Mouse (Mus musculus): ENCODE data around the gene Tbx4. TPM values are rescaled to one million over a fixed set of nuclear protein-coding genes. Genes with fewer than 3 reads are reported as not detected.

Tbx4 gene
- 1.0 and 1.4 TPM in 2 replicates for polyA plus RNA-seq (2016; fragmentation: Nextera tagmentation; extraction: Ambion mirVana)

GRCm38 (mm10) chr11:85885665-85886428 is at the start of gene Tbx4:
TSS of gene Tbx4 (plus strand) at chr11:85886422.
- Histone ChIP-seq H3K27ac (replicated peaks) (peak within 1 kb of the TSS; percentile 45), H3K4me1 (peaks cover 39% of the 10 kb centered on the region), H3K9me3 (no peaks in the 10 kb centered on the region), H3K4me3 (peak within 1 kb of the TSS; percentile 46), H3K27me3 (replicated peaks; ENCODE audit: low read depth, poor library complexity, severe bottlenecking) (peaks cover 99% of the 10 kb centered on the region), H3K36me3 (replicated peaks) (no peaks in the 10 kb centered on the region)
- DNase-seq (ENCODE audit: low spot score): peak; percentile 61
- 7% methylated on average over 28 of the region's 28 CpGs for WGBS

DNA sequence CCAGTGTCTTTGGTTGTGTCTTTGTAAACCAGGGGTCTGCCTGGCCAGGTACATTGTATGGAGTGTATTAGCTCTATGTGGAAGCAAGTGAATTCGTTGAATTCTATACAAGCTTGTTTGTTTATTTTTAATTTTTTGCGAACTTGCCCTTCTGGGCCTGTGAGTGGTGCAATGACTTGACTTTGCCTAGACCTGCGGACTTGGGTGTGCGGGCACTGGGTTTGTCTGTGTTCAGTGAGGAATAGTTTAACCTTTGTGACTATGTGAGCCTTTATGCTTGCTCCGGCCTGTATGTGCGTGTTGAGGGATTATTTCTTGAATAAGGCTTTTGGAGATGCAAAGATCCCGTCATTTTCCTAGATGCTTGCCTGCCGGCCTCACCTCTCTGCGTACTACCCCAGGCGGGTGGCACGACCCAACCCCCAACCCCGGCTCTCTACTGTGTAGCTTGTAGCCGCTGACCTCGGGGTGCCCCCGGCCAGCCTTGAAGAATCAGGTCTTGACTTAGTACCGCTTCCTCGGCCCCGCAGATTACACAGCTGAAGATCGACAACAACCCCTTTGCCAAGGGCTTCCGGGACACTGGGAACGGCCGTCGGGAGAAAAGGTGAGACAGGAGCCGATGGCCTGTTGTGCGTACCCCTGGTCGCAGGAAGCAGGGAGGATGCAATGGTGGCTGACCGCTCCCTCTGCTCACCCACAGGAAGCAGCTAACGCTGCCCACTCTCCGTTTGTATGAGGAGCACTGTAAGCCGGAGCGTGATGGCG is 49.5 kb upstream of the Tbx4 start:
- Histone ChIP-seq H3K36me3 (replicated peaks) (peaks cover 73% of the 10 kb centered on the region), H3K27me3 (replicated peaks; ENCODE audit: low read depth, poor library complexity, severe bottlenecking) (peaks cover 98% of the 10 kb centered on the region), H3K27ac (replicated peaks) (peak overlapping the region; percentile 93), H3K4me1 (peaks cover 69% of the 10 kb centered on the region), H3K9me3 (no peaks in the 10 kb centered on the region), H3K4me3 (peak overlapping the region; percentile 70)
- WGBS: 2% methylated on average over 32 of the region's 32 CpGs
- DNase-seq (ENCODE audit: low spot score): peak; percentile 66

DNA sequence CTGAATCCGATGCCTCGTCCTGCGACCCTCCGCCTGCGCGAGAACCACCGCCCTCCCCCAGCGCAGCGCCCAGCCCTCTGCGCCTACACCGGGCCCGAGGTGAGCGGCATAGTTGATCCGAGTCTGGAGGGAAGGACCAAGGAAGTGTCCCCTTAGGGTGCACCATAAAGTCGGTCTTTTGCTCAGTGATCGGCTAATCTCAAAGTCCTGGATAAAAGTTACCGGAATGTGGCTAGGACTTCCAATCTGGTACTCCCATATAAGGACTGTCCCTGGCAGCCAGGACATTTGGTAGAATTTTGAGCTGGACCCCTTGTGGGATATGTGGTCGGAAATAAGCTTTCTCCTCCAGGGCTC is 49.0 kb upstream of the Tbx4 start:
- H3K4me1 ChIP-seq: peaks cover 69% of the 10 kb centered on the region
- no peaks in the 10 kb centered on the region for H3K9me3 ChIP-seq
- DNase-seq (ENCODE audit: low spot score): no peak
- H3K4me3 ChIP-seq: peak overlapping the region; percentile 70
- H3K36me3 ChIP-seq (replicated peaks): peaks cover 73% of the 10 kb centered on the region
- WGBS: under 1% methylated on average over 18 of the region's 18 CpGs
- H3K27ac ChIP-seq (replicated peaks): peak overlapping the region; percentile 93
- H3K27me3 ChIP-seq (replicated peaks; ENCODE audit: low read depth, poor library complexity, severe bottlenecking): peaks cover 98% of the 10 kb centered on the region

DNA sequence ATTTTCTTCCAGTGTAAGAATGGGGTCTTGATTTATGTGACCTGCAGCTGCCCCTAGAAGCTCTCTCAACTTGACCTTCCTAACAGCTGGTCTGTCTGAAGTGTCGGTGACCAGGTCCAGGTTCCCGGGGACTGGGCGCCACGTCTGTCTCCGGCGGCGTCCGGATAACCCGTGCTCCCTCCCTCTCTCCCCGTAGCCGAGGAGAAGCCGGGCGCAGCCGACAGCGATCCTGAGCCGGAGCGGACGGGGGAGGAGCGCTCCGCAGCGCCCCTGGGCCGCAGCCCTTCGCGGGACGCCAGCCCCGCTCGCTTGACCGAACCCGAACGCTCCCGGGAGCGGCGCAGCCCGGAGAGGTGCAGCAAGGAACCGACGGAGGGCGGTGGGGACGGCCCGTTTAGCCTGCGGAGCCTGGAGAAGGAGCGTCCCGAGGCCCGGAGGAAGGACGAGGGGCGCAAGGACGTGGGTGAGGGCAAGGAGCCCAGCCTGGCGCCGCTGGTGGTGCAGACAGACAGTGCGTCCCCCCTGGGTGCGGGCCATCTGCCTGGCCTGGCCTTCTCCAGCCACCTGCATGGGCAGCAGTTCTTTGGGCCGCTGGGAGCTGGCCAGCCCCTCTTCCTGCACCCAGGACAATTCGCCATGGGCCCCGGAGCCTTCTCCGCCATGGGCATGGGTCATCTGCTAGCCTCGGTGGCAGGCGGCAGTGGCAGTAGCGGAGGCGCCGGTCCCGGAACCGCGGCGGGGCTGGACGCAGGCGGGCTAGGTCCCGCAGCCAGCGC is 48.4 kb upstream of the Tbx4 start:
- no peaks in the 10 kb centered on the region for H3K9me3 ChIP-seq
- under 1% methylated on average over 67 of the region's 67 CpGs for WGBS
- H3K27me3 ChIP-seq (replicated peaks; ENCODE audit: low read depth, poor library complexity, severe bottlenecking): peaks cover 98% of the 10 kb centered on the region
- H3K36me3 ChIP-seq (replicated peaks): peaks cover 73% of the 10 kb centered on the region
- H3K4me3 ChIP-seq: peak overlapping the region; percentile 70
- DNase-seq (ENCODE audit: low spot score): peak; percentile 69
- peak overlapping the region; percentile 93 for H3K27ac ChIP-seq (replicated peaks)
- H3K4me1 ChIP-seq: peaks cover 69% of the 10 kb centered on the region

DNA sequence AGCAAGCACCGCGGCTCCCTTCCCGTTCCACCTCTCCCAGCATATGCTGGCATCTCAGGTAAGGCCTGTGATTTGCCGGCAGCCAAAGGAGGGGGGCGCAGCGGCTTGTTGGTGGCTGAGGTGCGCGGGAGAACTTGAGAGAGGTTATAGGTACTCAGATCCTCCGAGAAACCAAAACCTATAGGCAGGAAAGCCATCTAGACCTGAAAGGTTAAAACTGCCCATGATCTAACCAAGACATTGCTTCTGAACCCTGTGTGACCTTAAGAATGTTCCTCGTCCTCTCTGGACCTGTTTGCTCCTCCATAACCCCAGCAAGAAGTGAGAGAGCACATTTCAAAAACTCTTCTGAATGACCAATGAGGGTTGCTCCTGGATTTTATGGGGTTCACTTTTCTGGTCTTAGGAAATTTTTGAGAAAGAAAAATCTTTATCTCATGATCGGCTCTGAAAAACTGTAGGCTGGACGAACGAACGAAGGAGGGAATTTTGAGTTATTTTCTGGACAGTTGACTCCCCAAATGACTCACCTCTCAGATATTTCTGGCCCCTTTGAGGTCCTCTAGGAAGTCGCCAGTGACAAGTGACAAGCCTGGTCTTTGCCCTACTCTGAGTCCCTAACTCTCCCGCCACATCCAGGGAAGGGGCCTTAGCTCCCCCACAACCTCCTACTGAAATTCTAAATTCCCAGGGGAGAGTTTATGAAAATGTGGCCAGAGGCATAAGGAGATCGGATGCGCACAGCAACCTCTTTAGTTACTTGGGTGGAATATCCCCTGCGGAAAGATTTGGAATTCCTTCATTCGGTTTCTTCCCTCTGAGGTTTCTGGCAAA is 47.6 kb upstream of the Tbx4 start:
- DNase-seq (ENCODE audit: low spot score): peak; percentile 42

GRCm38 (mm10) chr11:85839258-85840030 is 46.8 kb upstream of the Tbx4 start:
- peak; percentile 47 for DNase-seq (ENCODE audit: low spot score)
- Histone ChIP-seq H3K27ac (replicated peaks) (peak overlapping the region; percentile 93), H3K4me1 (peaks cover 77% of the 10 kb centered on the region), H3K4me3 (peak overlapping the region; percentile 70), H3K9me3 (no peaks in the 10 kb centered on the region), H3K27me3 (replicated peaks; ENCODE audit: low read depth, poor library complexity, severe bottlenecking) (peaks cover 88% of the 10 kb centered on the region), H3K36me3 (replicated peaks) (peaks cover 69% of the 10 kb centered on the region)
- WGBS: 9% methylated on average over 7 of the region's 7 CpGs

More for the DNA sequence above, 47.6 kb upstream of the Tbx4 start:
- H3K27me3 ChIP-seq (replicated peaks; ENCODE audit: low read depth, poor library complexity, severe bottlenecking): peaks cover 96% of the 10 kb centered on the region
- H3K4me3 ChIP-seq: peak overlapping the region; percentile 70
- 6% methylated on average over 20 of the region's 20 CpGs for WGBS
- peaks cover 78% of the 10 kb centered on the region for H3K4me1 ChIP-seq
- no peaks in the 10 kb centered on the region for H3K9me3 ChIP-seq
- peaks cover 73% of the 10 kb centered on the region for H3K36me3 ChIP-seq (replicated peaks)
- H3K27ac ChIP-seq (replicated peaks): peak overlapping the region; percentile 93

GRCm38 (mm10) chr11:85840031-85840802 is 46.0 kb upstream of the Tbx4 start:
- H3K9me3 ChIP-seq: no peaks in the 10 kb centered on the region
- peak overlapping the region; percentile 70 for H3K4me3 ChIP-seq
- H3K27ac ChIP-seq (replicated peaks): peak overlapping the region; percentile 93
- peak; percentile 49 for DNase-seq (ENCODE audit: low spot score)
- H3K4me1 ChIP-seq: peaks cover 77% of the 10 kb centered on the region
- WGBS: 5% methylated on average over 27 of the region's 27 CpGs
- H3K36me3 ChIP-seq (replicated peaks): peaks cover 62% of the 10 kb centered on the region
- peaks cover 87% of the 10 kb centered on the region for H3K27me3 ChIP-seq (replicated peaks; ENCODE audit: low read depth, poor library complexity, severe bottlenecking)

- WGBS: 4% methylated on average over 21 of the region's 21 CpGs
- peak overlapping the region; percentile 93 for H3K27ac ChIP-seq (replicated peaks)
- peaks cover 56% of the 10 kb centered on the region for H3K36me3 ChIP-seq (replicated peaks)
- DNase-seq (ENCODE audit: low spot score): peak; percentile 61
- peak overlapping the region; percentile 70 for H3K4me3 ChIP-seq
- no peaks in the 10 kb centered on the region for H3K9me3 ChIP-seq
- H3K27me3 ChIP-seq (replicated peaks; ENCODE audit: low read depth, poor library complexity, severe bottlenecking): peaks cover 87% of the 10 kb centered on the region
- H3K4me1 ChIP-seq: peaks cover 76% of the 10 kb centered on the region
Measured at GRCm38 (mm10) chr11:85840803-85841145, 45.4 kb upstream of the Tbx4 start.

DNA sequence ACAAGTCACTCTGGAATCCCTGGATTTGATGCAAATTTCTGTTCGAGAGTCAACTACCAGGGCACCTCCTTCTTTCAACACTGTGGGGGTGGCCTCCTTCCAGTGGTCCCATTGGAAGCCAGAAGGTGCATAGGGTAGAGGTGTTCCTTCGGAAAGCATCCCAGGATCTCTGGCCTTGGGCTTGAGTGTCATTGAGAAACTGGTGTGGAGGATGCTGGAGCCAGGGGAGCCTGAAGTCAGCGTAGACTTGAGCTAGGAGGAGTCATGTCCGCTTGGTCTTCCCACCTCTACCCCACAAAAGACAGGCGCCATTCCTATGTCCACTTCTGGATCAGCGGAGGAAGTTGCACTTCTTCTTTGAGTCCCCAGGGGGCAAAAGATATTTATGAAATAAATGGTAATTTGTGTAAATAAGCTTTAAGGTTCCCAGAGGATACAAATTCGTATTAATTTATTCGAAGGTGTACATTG is 45.0 kb upstream of the Tbx4 start:
- Histone ChIP-seq H3K27ac (replicated peaks) (peak overlapping the region; percentile 93), H3K4me1 (peaks cover 75% of the 10 kb centered on the region), H3K9me3 (no peaks in the 10 kb centered on the region), H3K4me3 (peak overlapping the region; percentile 70), H3K36me3 (replicated peaks) (peaks cover 51% of the 10 kb centered on the region), H3K27me3 (replicated peaks; ENCODE audit: low read depth, poor library complexity, severe bottlenecking) (peaks cover 87% of the 10 kb centered on the region)
- peak; percentile 56 for DNase-seq (ENCODE audit: low spot score)
- WGBS: 6% methylated on average over 8 of the region's 8 CpGs

GRCm38 (mm10) chr11:85841980-85842379 is 44.2 kb upstream of the Tbx4 start:
- Histone ChIP-seq H3K4me1 (peaks cover 73% of the 10 kb centered on the region), H3K27me3 (replicated peaks; ENCODE audit: low read depth, poor library complexity, severe bottlenecking) (peaks cover 87% of the 10 kb centered on the region), H3K36me3 (replicated peaks) (peaks cover 44% of the 10 kb centered on the region), H3K4me3 (peak overlapping the region; percentile 70), H3K27ac (replicated peaks) (peak overlapping the region; percentile 93), H3K9me3 (no peaks in the 10 kb centered on the region)
- DNase-seq (ENCODE audit: low spot score): peak; percentile 90
- under 1% methylated on average over 32 of the region's 32 CpGs for WGBS
